Mouse (Mus musculus): Measurements from ENCODE around the gene Cnih1.

The Cnih1 gene

GRCm38 (mm10) chr14:46734262-46734661 lies 53.9 kb downstream of the Cnih1 start:
- no peak for DNase-seq (ENCODE audit: inconsistent age in 2 of 2, low spot score in 1 of 2)

GRCm38 (mm10) chr14:46725743-46726142 lies 62.5 kb downstream of the Cnih1 start:
- DNase-seq (ENCODE audit: inconsistent age in 2 of 2, low spot score in 1 of 2), result peak; percentile 14 to 42
